Mouse (Mus musculus): ENCODE data around the gene Lypd4.

GRCm38 (mm10) chr7:24903444-24903825 is 33.7 kb upstream of the Lypd4 start:
- no peak for TF ChIP-seq CTCF (IDR thresholded peaks at IDR 0.05; ENCODE audit: control insufficient read depth, insufficient read depth, insufficient replicate concordance, low read depth, low read length)
- no peak for TF ChIP-seq POLR2A (IDR thresholded peaks at IDR 0.05; ENCODE audit: control insufficient read depth, low read depth, low read length)
